Comparison of ENCODE assay signal across 8 mouse cellular contexts in the genomic region with DNA sequence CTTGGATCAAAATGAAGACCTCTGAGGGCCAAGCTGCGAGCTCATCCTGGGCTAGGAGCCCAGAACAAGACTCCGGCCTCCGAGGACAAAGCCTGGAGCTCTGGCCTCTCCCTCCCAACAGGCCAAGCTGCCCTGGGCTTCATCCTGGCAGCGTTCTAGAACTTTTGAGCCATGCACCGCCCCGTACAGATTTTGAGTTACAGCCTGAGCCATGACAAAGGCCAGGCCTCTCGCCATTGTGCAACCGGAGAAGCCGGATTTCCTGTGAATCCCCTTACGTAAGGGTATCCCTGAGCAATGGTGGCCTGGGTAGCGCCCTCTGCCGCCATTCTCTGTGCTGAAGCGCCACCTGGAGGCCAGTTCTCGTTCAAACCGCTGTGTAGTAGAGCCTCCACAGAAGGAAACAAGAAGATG.
A peak's percentile ranks its signal among the peaks of the same experiment; 100 is the strongest.
DNase-seq lines count a peak whose midpoint lies in the region; ATAC-seq and TF ChIP-seq lines count a peak whose summit lies in the region.

No protein-coding gene starts in this region.

- WGBS in heart, embryonic 11.5 days (ENCODE audit: insufficient replicate concordance) = 7% methylated on average over 15 of the region's 15 CpGs
- 9% methylated on average over 15 of the region's 15 CpGs for WGBS in kidney, embryonic 16.5 days
- WGBS in liver, adult 2 months = 3% methylated on average over 15 of the region's 15 CpGs

- H3K27me3 ChIP-seq in heart, embryonic 11.5 days (ENCODE audit: control insufficient read depth, insufficient read depth, low read length) = no peaks in the 10 kb centered on the region
- no peaks in the 10 kb centered on the region for H3K27me3 ChIP-seq in kidney, embryonic 16.5 days (ENCODE audit: insufficient read depth, low read length)
- H3K27me3 ChIP-seq in liver, adult 2 months (ENCODE audit: control insufficient read depth, insufficient read depth, low read length) = no peaks in the 10 kb centered on the region
- no peaks in the 10 kb centered on the region for H3K27me3 ChIP-seq in myocyte (ENCODE audit: control insufficient read depth, insufficient read depth, insufficient read length)
- no peaks in the 10 kb centered on the region; the same call in 1 of the 2 replicates for H3K27me3 ChIP-seq in splenic B cell, adult 2 months (ENCODE audit: control insufficient read depth, insufficient read depth, low read length, poor library complexity, severe bottlenecking)

- no peak overlapping the region for H3K4me3 ChIP-seq in bone marrow macrophage, adult 2 months (ENCODE audit: insufficient read depth, low read length)
- no peak overlapping the region for H3K4me3 ChIP-seq in embryonic fibroblast, embryonic 13.5 days (ENCODE audit: insufficient read depth, low read length)
- no peak overlapping the region; the same call in 1 of the 2 replicates for H3K4me3 ChIP-seq in heart, embryonic 11.5 days (ENCODE audit: low read depth, low read length)
- H3K4me3 ChIP-seq in kidney, embryonic 16.5 days (ENCODE audit: low read length) = peak overlapping the region; percentile 4; the same call in 1 of the 2 replicates
- H3K4me3 ChIP-seq in liver, adult 2 months (ENCODE audit: insufficient read depth, low read depth, low read length) = peak overlapping the region; percentile 28
- H3K4me3 ChIP-seq in myocyte = no peak overlapping the region

- peak overlapping the region; percentile 73 for H3K9ac ChIP-seq in heart, embryonic 11.5 days (ENCODE audit: low read depth, low read length)
- peak overlapping the region; percentile 60 for H3K9ac ChIP-seq in kidney, embryonic 16.5 days (replicated peaks; ENCODE audit: low read length)
- H3K9ac ChIP-seq in liver, adult 2 months (ENCODE audit: low read depth, low read length) = peak overlapping the region; percentile 22; the same call in 1 of the 2 replicates

- no peaks in the 10 kb centered on the region for H3K36me3 ChIP-seq in heart, embryonic 11.5 days (ENCODE audit: control insufficient read depth, insufficient read depth, low read length)
- H3K36me3 ChIP-seq in kidney, embryonic 16.5 days (ENCODE audit: insufficient read depth, low read length) = no peaks in the 10 kb centered on the region
- H3K36me3 ChIP-seq in liver, adult 2 months (ENCODE audit: control insufficient read depth, insufficient read depth, low read length) = no peaks in the 10 kb centered on the region
- H3K36me3 ChIP-seq in myocyte (ENCODE audit: control insufficient read depth, insufficient read depth) = no peaks in the 10 kb centered on the region
- no peaks in the 10 kb centered on the region for H3K36me3 ChIP-seq in splenic B cell, adult 2 months (ENCODE audit: control insufficient read depth, insufficient read depth, low read length, poor library complexity, severe bottlenecking)

- H3ac ChIP-seq in myocyte (ENCODE audit: control insufficient read depth, insufficient read length) = no peak overlapping the region

- H3K9me3 ChIP-seq in heart, embryonic 11.5 days (replicated peaks; ENCODE audit: control insufficient read depth, low read length) = no peaks in the 10 kb centered on the region
- no peaks in the 10 kb centered on the region for H3K9me3 ChIP-seq in kidney, embryonic 16.5 days (ENCODE audit: low read length)

- H3K79me2 ChIP-seq in liver, adult 2 months (ENCODE audit: control insufficient read depth, insufficient read depth, low read length) = no peaks in the 10 kb centered on the region
- no peaks in the 10 kb centered on the region for H3K79me2 ChIP-seq in myocyte (ENCODE audit: control insufficient read depth, insufficient read depth)

- DNase-seq in A20 (ENCODE audit: low read depth, low spot score) = peak; percentile 77
- DNase-seq in liver, adult 2 months (ENCODE audit: extremely low read depth, low read depth, low spot score) = peak; percentile 96
- DNase-seq in splenic B cell, adult 2 months (ENCODE audit: low read depth, low spot score) = peak; percentile 85

- H3K4me1 ChIP-seq in bone marrow macrophage, adult 2 months (ENCODE audit: control insufficient read depth, insufficient read depth, low read length) = peaks cover 5% of the 10 kb centered on the region
- no peaks in the 10 kb centered on the region for H3K4me1 ChIP-seq in embryonic fibroblast, embryonic 13.5 days (ENCODE audit: control insufficient read depth, insufficient read depth, low read length)
- H3K4me1 ChIP-seq in heart, embryonic 11.5 days (ENCODE audit: control insufficient read depth, insufficient read depth, low read length) = peaks cover 14% of the 10 kb centered on the region; the same call in 1 of the 2 replicates
- peaks cover 8% of the 10 kb centered on the region; the same call in 1 of the 2 replicates for H3K4me1 ChIP-seq in kidney, embryonic 16.5 days (ENCODE audit: insufficient read depth, low read length)
- peaks cover 5% of the 10 kb centered on the region for H3K4me1 ChIP-seq in liver, adult 2 months (ENCODE audit: control insufficient read depth, insufficient read depth, low read length)

- TF ChIP-seq CTCF in bone marrow macrophage, adult 2 months (IDR thresholded peaks at IDR 0.05; ENCODE audit: low read depth, low read length) = peak; percentile 88
- peak; percentile 82 for TF ChIP-seq CTCF in embryonic fibroblast, embryonic 13.5 days (IDR thresholded peaks at IDR 0.05; ENCODE audit: borderline replicate concordance, insufficient read depth, low read length)
- peak; percentile 92 for TF ChIP-seq CTCF in liver, adult 2 months (IDR thresholded peaks at IDR 0.05; ENCODE audit: low read depth, low read length)

- 0 out of 2 replicates have a peak overlapping the region, but pooled peaks have one; percentile 16 for H3K27ac ChIP-seq in bone marrow macrophage, adult 2 months (ENCODE audit: insufficient read depth, low read depth, low read length)
- no peak overlapping the region for H3K27ac ChIP-seq in embryonic fibroblast, embryonic 13.5 days (ENCODE audit: insufficient read depth, low read length)
- peak overlapping the region; percentile 73 for H3K27ac ChIP-seq in heart, embryonic 11.5 days (ENCODE audit: low read depth, low read length)
- peak overlapping the region; percentile 16; the same call in 1 of the 2 replicates for H3K27ac ChIP-seq in kidney, embryonic 16.5 days (ENCODE audit: low read length)
- peak overlapping the region; percentile 93 for H3K27ac ChIP-seq in liver, adult 2 months (replicated peaks; ENCODE audit: insufficient read depth, low read depth, low read length)

- no peak for TF ChIP-seq POLR2A in bone marrow macrophage, adult 2 months (IDR thresholded peaks at IDR 0.05; ENCODE audit: borderline replicate concordance, low read depth, low read length)
- TF ChIP-seq POLR2A in embryonic fibroblast, embryonic 13.5 days (IDR thresholded peaks at IDR 0.05; ENCODE audit: low read depth, low read length) = no peak
- 0 out of 2 replicates have a peak, but pooled peaks have one; percentile 29 for TF ChIP-seq POLR2A in liver, adult 2 months (IDR thresholded peaks at IDR 0.05; ENCODE audit: extremely low read depth, insufficient read depth, low read length)
- TF ChIP-seq POLR2A in myocyte (IDR thresholded peaks at IDR 0.05; ENCODE audit: insufficient read length, low read depth) = peak; percentile 25

- ATAC-seq in heart, embryonic 11.5 days (replicated peaks; ENCODE audit: insufficient number of reproducible peaks, low FRiP score, low TSS enrichment) = peak; percentile 79
- ATAC-seq in kidney, embryonic 16.5 days (ENCODE audit: low FRiP score, low TSS enrichment) = peak; percentile 91

- H3K4me2 ChIP-seq in heart, embryonic 11.5 days = peak overlapping the region; percentile 56
- H3K4me2 ChIP-seq in kidney, embryonic 16.5 days (replicated peaks; ENCODE audit: low read depth, low read length) = peak overlapping the region; percentile 45
- peak overlapping the region; percentile 68 for H3K4me2 ChIP-seq in myocyte (ENCODE audit: low read depth)

TF ChIP-seq in myocyte, 11 proteins besides CTCF, POLR2A, EP300 and RAD21:
- TF ChIP-seq MYOG (IDR thresholded peaks at IDR 0.05; ENCODE audit: control insufficient read depth in 1 of 3, insufficient read depth in 1 of 3, insufficient read length in 2 of 3, low read depth in 2 of 3) (no peak), REST (IDR thresholded peaks at IDR 0.05; ENCODE audit: insufficient read depth, insufficient read length) (no peak), TCF12 (IDR thresholded peaks at IDR 0.05; ENCODE audit: insufficient read depth, poor library complexity, severe bottlenecking) (no peak), CEBPB (IDR thresholded peaks at IDR 0.05; ENCODE audit: insufficient read depth, poor library complexity, severe bottlenecking) (peak; percentile 92)

Comparison
In these comparisons a context has a peak if more than half of its experiments do, and no peak if none do; other contexts are left out.
1. H3K4me3 ChIP-seq: peak in kidney, embryonic 16.5 days (single experiment) and liver, adult 2 months (single experiment); none in bone marrow macrophage, adult 2 months (single experiment), embryonic fibroblast, embryonic 13.5 days (single experiment), heart, embryonic 11.5 days (single experiment) and myocyte (single experiment).
2. POLR2A ChIP-seq: peak in liver, adult 2 months (single experiment) and myocyte (single experiment); none in bone marrow macrophage, adult 2 months (single experiment) and embryonic fibroblast, embryonic 13.5 days (single experiment).
3. H3K9ac ChIP-seq: peak in every context shown above with its lines; median percentile 73 in heart, embryonic 11.5 days; 60 in kidney, embryonic 16.5 days; 22 in liver, adult 2 months.
4. Peak in every context shown above with its lines, with median percentiles within 50 percentile points of each other: DNase-seq, CTCF ChIP-seq and H3K4me2 ChIP-seq.